Mouse (Mus musculus) liver, embryonic 14.5 days (tissue): ENCODE results near the gene Il12rb1.

Experiments used
- CTCF ChIP-seq: IDR thresholded peaks from 2 replicates; pipeline ENCODE4 v1.5.1; 2016; ENCODE audit warnings: antibody characterized with exemption, low read depth, control low read depth
- EP300 ChIP-seq: IDR thresholded peaks from 2 replicates; pipeline ENCODE4 v1.6.1; 2016; ENCODE audit warnings: antibody characterized with exemption, low read depth

- no peak for TF ChIP-seq EP300
- no peak for TF ChIP-seq CTCF
Observed at GRCm38 (mm10) chr8:70800648-70801047, 7.6 kb upstream of the Il12rb1 start.
